Mouse (Mus musculus) heart, embryonic 11.5 days (tissue): ENCODE results near the gene Taf10. TPM values are rescaled to one million over a fixed set of nuclear protein-coding genes. Genes with fewer than 3 reads are reported as not detected.

Source experiments
- ATAC-seq: fragments of 200-750 bp; cut with Nextera tagmentation; replicated peaks from 2 replicates; pipeline ENCODE4 v1.8.0; 2017; ENCODE audit warnings: moderate library complexity; ENCODE audit not compliant: insufficient number of reproducible peaks, low FRiP score, low TSS enrichment
- H3K27ac ChIP-seq: fragments of 300-500 bp; sonication (generic); 2 replicates; pipeline ENCODE4 v1.5.1; 2014; ENCODE audit warnings: mild to moderate bottlenecking, low read depth, low read length
- H3K27me3 ChIP-seq: fragments of 300-500 bp; sonication (generic); 2 replicates; pipeline ENCODE4 v1.6.1; 2014; ENCODE audit warnings: mild to moderate bottlenecking, low read length, mixed read lengths; ENCODE audit not compliant: control insufficient read depth, insufficient read depth
- H3K36me3 ChIP-seq: fragments of 300-500 bp; sonication (generic); 2 replicates; pipeline ENCODE4 v1.6.1; 2014; ENCODE audit warnings: mild to moderate bottlenecking, low read length, moderate library complexity, mixed read lengths; ENCODE audit not compliant: control insufficient read depth, insufficient read depth
- H3K4me1 ChIP-seq: fragments of 300-500 bp; sonication (generic); 2 replicates; pipeline ENCODE4 v1.6.1; 2014; ENCODE audit warnings: low read length; ENCODE audit not compliant: control insufficient read depth, insufficient read depth
- H3K4me2 ChIP-seq: fragments of 300-500 bp; sonication (generic); 2 replicates; pipeline ENCODE4 v1.6.1; 2014; ENCODE audit warnings: mild to moderate bottlenecking, moderate library complexity
- H3K4me3 ChIP-seq: fragments of 300-500 bp; sonication (generic); 2 replicates; pipeline ENCODE4 v1.5.1; 2014; ENCODE audit warnings: low read depth, low read length
- H3K9ac ChIP-seq: fragments of 300-500 bp; sonication (generic); 2 replicates; pipeline ENCODE4 v1.6.1; 2014; ENCODE audit warnings: mild to moderate bottlenecking, low read depth, low read length, moderate library complexity
- H3K9me3 ChIP-seq: fragments of 300-500 bp; sonication (generic); replicated peaks from 2 replicates; pipeline ENCODE4 v1.6.1; 2016; ENCODE audit warnings: low read length; ENCODE audit not compliant: control insufficient read depth
- WGBS: fragments of 180-500 bp; shearing (Covaris S2); extraction: QIAGEN DNeasy Blood & Tissue Kit; methylation state at CpG from one replicate; pipeline ENCODE4 v1.1.7; 2014; ENCODE audit not compliant: insufficient replicate concordance; 5-methylcytosine and 5-hydroxymethylcytosine counted together
- polyA plus RNA-seq: library from polyadenylated mRNA; unstranded; fragments of >200 nt; fragmentation: Nextera tagmentation; extraction: Ambion mirVana; gene quantifications from 2 replicates; pipeline ENCODE4 v1.2.1, GENCODE M21; 2014

Gene Taf10
- polyA plus RNA-seq, 1 experiment from 2014 or later: 161 TPM

DNA sequence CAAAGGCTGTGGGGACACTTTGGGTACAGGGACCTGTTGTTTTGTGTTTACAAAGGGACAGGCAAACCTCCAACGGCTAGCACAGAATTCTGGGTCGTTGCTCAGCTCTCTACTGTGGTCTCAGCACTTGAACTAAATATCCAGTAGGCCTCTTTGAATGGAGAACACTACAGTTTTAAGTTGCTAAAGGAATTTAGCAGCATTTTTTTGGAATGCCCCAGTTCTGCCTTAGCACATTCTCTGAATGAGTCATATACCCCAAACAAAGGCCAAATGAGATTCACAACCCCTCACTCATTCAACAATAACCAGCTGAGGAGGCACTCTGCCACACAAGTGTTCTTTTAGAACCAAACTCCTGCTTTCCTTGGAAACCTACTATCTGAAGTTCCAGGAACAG lies 22.2 kb downstream of the Taf10 start:
- no peak overlapping the region for H3K9ac ChIP-seq
- no peak overlapping the region for H3K4me3 ChIP-seq
- no peaks in the 10 kb centered on the region for H3K36me3 ChIP-seq
- no peak for ATAC-seq
- no peaks in the 10 kb centered on the region for H3K9me3 ChIP-seq
- WGBS: 67% methylated on average over 2 of the region's 2 CpGs
- no peak overlapping the region for H3K27ac ChIP-seq
- H3K27me3 ChIP-seq: no peaks in the 10 kb centered on the region
- H3K4me1 ChIP-seq: no peaks in the 10 kb centered on the region
- no peak overlapping the region for H3K4me2 ChIP-seq

DNA sequence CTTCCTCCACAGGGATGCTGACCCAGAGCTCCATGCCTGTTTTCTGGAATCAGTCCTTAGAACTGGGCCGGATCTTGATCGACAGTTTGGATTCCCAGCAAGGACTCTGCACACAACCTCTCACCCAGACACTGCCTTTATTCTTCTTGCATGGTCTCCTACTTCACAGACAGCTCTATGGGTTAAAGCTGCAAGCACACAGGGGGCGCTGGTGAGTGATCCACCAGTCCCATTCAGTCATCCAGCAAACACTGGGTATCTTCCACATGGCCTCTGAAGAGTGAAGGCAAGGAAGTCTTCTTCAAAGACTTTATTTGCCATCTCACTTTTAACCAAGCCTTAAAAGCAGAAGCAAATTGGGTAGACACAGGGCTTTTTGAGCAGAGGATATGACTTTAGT lies 28.8 kb downstream of the Taf10 start:
- no peak overlapping the region for H3K4me3 ChIP-seq
- WGBS: 58% methylated on average over 3 of the region's 3 CpGs
- no peak overlapping the region for H3K27ac ChIP-seq
- H3K4me1 ChIP-seq: no peaks in the 10 kb centered on the region
- H3K4me2 ChIP-seq: no peak overlapping the region
- no peaks in the 10 kb centered on the region for H3K36me3 ChIP-seq
- ATAC-seq: no peak
- H3K9ac ChIP-seq: no peak overlapping the region
- no peaks in the 10 kb centered on the region for H3K27me3 ChIP-seq
- no peaks in the 10 kb centered on the region for H3K9me3 ChIP-seq

DNA sequence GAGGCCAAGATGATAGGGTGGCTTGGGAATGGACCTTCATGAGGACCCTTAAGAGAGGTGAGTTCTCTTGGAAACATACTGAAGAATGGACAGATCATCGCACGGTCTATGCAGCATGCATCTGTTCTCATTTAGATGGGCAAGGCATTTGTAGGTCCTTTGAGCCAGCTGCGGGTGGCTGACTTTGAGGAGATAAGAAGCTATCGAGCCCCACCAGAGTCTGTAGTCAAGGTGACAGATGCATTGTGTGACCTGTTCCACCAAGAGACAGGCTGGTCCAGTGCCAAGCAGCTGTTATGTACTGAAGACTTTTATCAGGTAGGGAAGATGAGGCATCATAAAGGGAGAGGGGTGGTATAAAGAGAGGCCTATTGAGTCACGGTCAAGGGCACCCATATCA lies 35.4 kb downstream of the Taf10 start:
- H3K27me3 ChIP-seq: no peaks in the 10 kb centered on the region
- H3K36me3 ChIP-seq: no peaks in the 10 kb centered on the region
- WGBS: 82% methylated on average over 5 of the region's 5 CpGs
- H3K4me2 ChIP-seq: no peak overlapping the region
- H3K9ac ChIP-seq: no peak overlapping the region
- no peak overlapping the region for H3K27ac ChIP-seq
- H3K9me3 ChIP-seq: no peaks in the 10 kb centered on the region
- H3K4me3 ChIP-seq: no peak overlapping the region
- H3K4me1 ChIP-seq: no peaks in the 10 kb centered on the region
- ATAC-seq: no peak

DNA sequence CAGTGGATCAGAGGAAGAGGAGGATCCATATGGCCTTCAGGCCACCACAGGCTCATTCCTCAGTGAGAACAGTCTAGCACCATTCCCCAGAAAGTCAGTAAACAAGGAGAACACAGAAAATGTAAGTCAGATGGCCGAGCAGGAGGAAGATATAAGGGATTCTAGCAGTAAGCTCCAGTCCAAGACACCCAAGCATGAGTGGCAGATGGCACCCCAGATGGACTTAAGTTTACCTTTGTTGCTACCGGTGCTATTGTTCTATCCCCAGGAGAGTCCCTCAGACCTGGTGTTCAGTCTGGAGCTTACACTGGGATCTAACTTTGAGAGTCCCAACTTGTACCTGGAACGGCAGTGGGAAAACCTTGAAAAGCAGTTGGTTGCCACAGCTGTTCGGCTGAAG lies 40.3 kb downstream of the Taf10 start:
- H3K4me3 ChIP-seq: no peak overlapping the region
- H3K4me1 ChIP-seq: no peaks in the 10 kb centered on the region
- 85% methylated on average over 4 of the region's 4 CpGs for WGBS
- H3K9ac ChIP-seq: no peak overlapping the region
- no peak overlapping the region for H3K27ac ChIP-seq
- no peaks in the 10 kb centered on the region for H3K27me3 ChIP-seq
- H3K36me3 ChIP-seq: no peaks in the 10 kb centered on the region
- no peaks in the 10 kb centered on the region for H3K9me3 ChIP-seq
- H3K4me2 ChIP-seq: no peak overlapping the region
- ATAC-seq: no peak

DNA sequence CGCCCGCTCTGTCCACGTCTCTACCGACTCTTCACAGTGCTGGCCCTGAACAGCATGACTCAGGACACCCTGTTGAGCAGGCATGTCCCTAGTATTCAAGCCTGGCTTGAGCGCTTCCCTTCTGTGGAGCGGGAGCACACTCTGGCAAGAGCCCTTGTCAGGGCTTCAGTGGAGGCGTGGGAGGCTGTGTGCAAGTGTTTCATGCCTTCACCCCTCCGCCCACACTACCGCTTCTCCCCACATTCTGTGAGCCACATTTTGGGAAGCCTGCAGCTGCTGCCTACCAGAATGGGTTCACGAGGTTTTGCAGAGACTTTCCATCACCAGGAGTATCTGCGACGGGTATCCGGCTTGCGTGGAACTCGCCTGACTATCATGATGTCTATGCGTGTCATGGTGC lies 41.0 kb downstream of the Taf10 start:
- Histone ChIP-seq H3K27ac (no peak overlapping the region), H3K9ac (no peak overlapping the region), H3K36me3 (no peaks in the 10 kb centered on the region), H3K9me3 (no peaks in the 10 kb centered on the region), H3K4me1 (no peaks in the 10 kb centered on the region), H3K4me2 (no peak overlapping the region), H3K27me3 (no peaks in the 10 kb centered on the region), H3K4me3 (no peak overlapping the region)
- WGBS: 77% methylated on average over 16 of the region's 16 CpGs
- no peak for ATAC-seq

DNA sequence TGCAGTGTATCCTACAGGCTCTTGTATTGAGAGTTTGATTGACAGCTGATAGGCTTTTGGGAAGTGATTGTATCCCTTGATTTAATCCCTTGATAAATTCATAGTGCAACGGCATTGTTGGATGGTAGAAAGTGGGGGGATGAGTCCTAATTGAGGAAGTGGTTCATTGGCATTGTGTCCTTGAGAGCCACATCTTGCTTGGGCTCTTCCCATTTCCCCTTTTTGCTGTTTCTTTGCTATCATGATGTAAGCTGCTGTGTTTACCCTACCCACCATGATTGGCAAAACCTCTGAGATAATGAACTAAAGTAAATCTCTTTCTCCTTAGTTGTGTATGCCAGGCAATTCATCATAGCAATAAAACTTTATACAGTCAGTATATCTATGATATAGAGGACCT lies 53.3 kb downstream of the Taf10 start:
- no peak for ATAC-seq
- Histone ChIP-seq H3K9ac (no peak overlapping the region), H3K4me1 (no peaks in the 10 kb centered on the region), H3K27ac (no peak overlapping the region), H3K9me3 (no peaks in the 10 kb centered on the region), H3K4me3 (no peak overlapping the region), H3K4me2 (no peak overlapping the region), H3K36me3 (no peaks in the 10 kb centered on the region), H3K27me3 (no peaks in the 10 kb centered on the region)
- WGBS: 61% methylated on average over 1 of the region's 1 CpGs

Other genes starting within 250 kb of the Taf10 start
- 53.8 and 62.2 TPM in 2 replicates for gene Smpd1, start 190.0 kb downstream of the Taf10 start, polyA plus RNA-seq
- 43.5 and 49.7 TPM in 2 replicates for gene Apbb1, start 162.7 kb downstream of the Taf10 start, polyA plus RNA-seq
- 0.76 and 1.4 TPM in 2 replicates for gene Hpx, start 144.2 kb downstream of the Taf10 start, polyA plus RNA-seq
- gene Trim3, start 110.8 kb downstream of the Taf10 start, polyA plus RNA-seq: 20.2 and 23.7 TPM in 2 replicates
- gene Timm10b, start 104.3 kb downstream of the Taf10 start, polyA plus RNA-seq: 151 and 160 TPM in 2 replicates
- gene Arfip2, start 103.9 kb downstream of the Taf10 start, polyA plus RNA-seq: 48.5 and 57.3 TPM in 2 replicates
- 30.2 and 39.0 TPM in 2 replicates for gene Gm45799, start 103.8 kb downstream of the Taf10 start, polyA plus RNA-seq
- 0.87 and 1.1 TPM in 2 replicates for gene Dnhd1, start 93.5 kb downstream of the Taf10 start, polyA plus RNA-seq
- gene Ilk, start 7.8 kb downstream of the Taf10 start, polyA plus RNA-seq: 411 and 451 TPM in 2 replicates
- 29.2 and 32.0 TPM in 2 replicates for gene Rrp8, start 7.0 kb downstream of the Taf10 start, polyA plus RNA-seq
- 85.8 and 95.7 TPM in 2 replicates for gene Tpp1, start 7.9 kb upstream of the Taf10 start, polyA plus RNA-seq
- 7.6 TPM in 2 replicates for gene Dchs1, start 43.3 kb upstream of the Taf10 start, polyA plus RNA-seq
- gene Mrpl17, start 66.7 kb upstream of the Taf10 start, polyA plus RNA-seq: 266 and 273 TPM in 2 replicates
- 0.17 and 0.31 TPM in 2 replicates for gene Gm4070, start 209.6 kb upstream of the Taf10 start, polyA plus RNA-seq